Mouse (Mus musculus) heart, embryonic 16.5 days (tissue): Measurements from ENCODE around the gene Rps26. TPM values are rescaled to one million over a fixed set of nuclear protein-coding genes. Genes with fewer than 3 reads are reported as not detected.
A peak's percentile ranks its signal among the peaks of the same experiment; 100 is the strongest.

Source experiments
- ATAC-seq: fragments of 200-750 bp; cut with Nextera tagmentation; replicated peaks from 2 replicates; pipeline ENCODE4 v1.8.0; 2017; ENCODE audit warnings: moderate number of reproducible peaks; ENCODE audit not compliant: insufficient read depth, low FRiP score; ENCODE audit errors: extremely low read depth
- H3K27ac ChIP-seq: fragments of 300-500 bp; sonication (generic); 2 replicates; pipeline ENCODE4 v1.5.1; 2014; ENCODE audit warnings: mild to moderate bottlenecking, low read length, control low read depth, moderate library complexity
- H3K27me3 ChIP-seq: fragments of 300-500 bp; sonication (generic); 2 replicates; pipeline ENCODE4 v1.6.1; 2014; ENCODE audit warnings: low read length, mixed read lengths; ENCODE audit not compliant: control insufficient read depth, insufficient read depth
- H3K36me3 ChIP-seq: fragments of 300-500 bp; sonication (generic); 2 replicates; pipeline ENCODE4 v1.6.1; 2014; ENCODE audit not compliant: control insufficient read depth, insufficient read depth
- H3K4me1 ChIP-seq: fragments of 300-500 bp; sonication (generic); 2 replicates; pipeline ENCODE4 v1.6.1; 2014; ENCODE audit warnings: low read length, mixed read lengths; ENCODE audit not compliant: control insufficient read depth, insufficient read depth
- H3K4me2 ChIP-seq: fragments of 300-500 bp; sonication (generic); 2 replicates; pipeline ENCODE4 v1.6.1; 2014; ENCODE audit warnings: low read depth, mild to moderate bottlenecking, control low read depth, low read length
- H3K4me3 ChIP-seq: fragments of 300-500 bp; sonication (generic); 2 replicates; pipeline ENCODE4 v1.5.1; 2014; ENCODE audit warnings: mild to moderate bottlenecking, control low read depth, low read length
- H3K9ac ChIP-seq: fragments of 300-500 bp; sonication (generic); 2 replicates; pipeline ENCODE4 v1.6.1; 2014; ENCODE audit warnings: low read length, control low read depth
- H3K9me3 ChIP-seq: fragments of 300-500 bp; sonication (generic); replicated peaks from 2 replicates; pipeline ENCODE4 v1.6.1; 2016; ENCODE audit warnings: low read length; ENCODE audit not compliant: control insufficient read depth
- WGBS: fragments of 180-500 bp; shearing (Covaris S2); extraction: QIAGEN DNeasy Blood & Tissue Kit; methylation state at CpG from one replicate; pipeline ENCODE4 v1.1.7; 2014; 5-methylcytosine and 5-hydroxymethylcytosine counted together
- polyA plus RNA-seq: library from polyadenylated mRNA; unstranded; fragments of >200 nt; fragmentation: Nextera tagmentation; extraction: Ambion mirVana; gene quantifications from 2 replicates; pipeline ENCODE4 v1.2.1, GENCODE M21; 2015

Rps26 gene
- polyA plus RNA-seq, 1 experiment from 2014 or later = 316 TPM

DNA sequence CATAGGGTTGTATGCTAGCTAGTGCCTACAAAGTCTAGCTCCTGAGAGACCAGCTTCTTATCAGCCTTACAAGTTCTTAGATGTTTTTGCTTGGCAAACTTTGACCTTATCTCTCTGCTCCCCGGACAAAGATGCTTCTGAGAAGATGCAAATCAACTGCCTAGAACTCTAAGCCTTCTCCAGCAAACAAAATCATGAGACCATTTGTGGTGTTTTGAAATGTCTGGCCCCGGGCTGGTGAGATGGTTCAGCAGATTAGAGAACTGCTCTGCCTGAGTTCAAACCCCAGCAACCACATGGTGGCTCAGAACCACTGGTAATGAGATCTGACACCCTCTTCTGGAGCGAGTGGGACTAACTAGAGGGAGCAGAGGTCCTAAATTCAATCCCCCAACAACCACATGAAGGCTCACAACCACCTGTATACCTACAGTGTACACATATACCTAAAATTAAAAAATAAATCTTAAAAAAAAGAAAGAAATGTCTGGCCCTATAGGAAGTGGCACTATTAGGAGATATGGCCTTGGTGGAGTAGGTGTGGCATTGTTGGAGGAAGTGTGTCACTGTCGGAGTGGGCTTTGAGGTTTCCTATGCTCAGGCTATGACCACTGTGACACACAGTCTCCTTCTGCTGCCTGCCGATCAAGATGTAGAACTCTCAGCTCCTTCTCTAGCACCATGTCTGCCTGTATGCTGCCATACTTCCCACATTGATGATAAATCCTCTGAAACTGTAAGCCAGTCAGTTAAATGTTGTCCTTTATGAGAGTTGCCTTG is 37.1 kb upstream of the Rps26 start:
- Histone ChIP-seq H3K27ac (no peak overlapping the region), H3K27me3 (no peaks in the 10 kb centered on the region; the same call in 1 of the 2 replicates), H3K9me3 (no peaks in the 10 kb centered on the region), H3K4me1 (no peaks in the 10 kb centered on the region), H3K4me3 (no peak overlapping the region), H3K36me3 (no peaks in the 10 kb centered on the region), H3K4me2 (no peak overlapping the region), H3K9ac (no peak overlapping the region)
- ATAC-seq = no peak
- 47% methylated on average over 5 of the region's 5 CpGs for WGBS

DNA sequence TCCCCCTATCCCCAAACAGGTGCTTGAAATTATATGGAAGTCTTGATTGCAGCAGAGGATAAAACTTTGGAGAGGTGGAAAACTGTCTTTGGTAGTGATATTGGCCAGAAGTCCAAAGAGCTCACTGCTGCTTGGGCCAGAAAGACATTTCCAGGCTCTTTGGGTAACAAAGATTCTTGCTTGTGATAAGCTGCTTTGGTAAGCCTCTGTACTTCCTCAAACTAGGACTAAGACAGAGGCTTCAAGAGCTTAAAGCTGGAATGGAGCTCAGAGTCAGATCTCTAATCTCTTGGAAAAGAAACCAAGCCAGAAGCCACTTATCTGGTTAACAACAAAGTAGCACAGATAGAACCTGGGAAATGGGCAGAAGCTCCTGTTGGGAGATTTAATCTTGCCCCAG is 35.9 kb upstream of the Rps26 start:
- ATAC-seq = no peak
- Histone ChIP-seq H3K4me1 (no peaks in the 10 kb centered on the region), H3K27me3 (no peaks in the 10 kb centered on the region; the same call in 1 of the 2 replicates)

DNA sequence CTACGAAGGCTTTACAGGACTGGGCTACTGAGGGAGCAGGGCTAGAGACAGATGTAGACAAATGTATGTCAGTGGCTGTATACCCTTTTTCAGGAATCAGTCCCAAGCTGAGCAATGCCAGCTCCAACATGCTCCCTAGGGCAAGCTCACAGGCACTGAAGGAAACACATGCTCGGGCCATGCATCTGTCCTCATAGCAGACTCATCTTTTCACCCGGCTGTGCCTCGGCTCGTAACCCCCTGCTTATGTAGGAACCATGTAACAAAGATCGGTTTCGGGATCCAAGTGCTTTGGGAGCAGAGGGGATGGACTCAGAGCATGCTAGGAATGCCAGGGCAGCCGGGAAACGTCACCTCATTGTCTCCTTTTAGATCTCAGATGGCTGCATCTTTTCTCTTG is 32.9 kb upstream of the Rps26 start:
- no peak for ATAC-seq
- no peak overlapping the region for H3K4me2 ChIP-seq
- no peaks in the 10 kb centered on the region for H3K36me3 ChIP-seq
- H3K4me3 ChIP-seq = no peak overlapping the region
- peaks cover 3% of the 10 kb centered on the region for H3K4me1 ChIP-seq
- no peaks in the 10 kb centered on the region; the same call in 1 of the 2 replicates for H3K27me3 ChIP-seq
- H3K9me3 ChIP-seq = no peaks in the 10 kb centered on the region
- H3K27ac ChIP-seq = no peak overlapping the region
- H3K9ac ChIP-seq = no peak overlapping the region
- 43% methylated on average over 9 of the region's 9 CpGs for WGBS

More for the DNA sequence above, 35.9 kb upstream of the Rps26 start:
- no peak overlapping the region for H3K27ac ChIP-seq
- H3K4me2 ChIP-seq = no peak overlapping the region
- H3K4me3 ChIP-seq = no peak overlapping the region
- no peaks in the 10 kb centered on the region for H3K36me3 ChIP-seq
- H3K9ac ChIP-seq = no peak overlapping the region
- H3K9me3 ChIP-seq = no peaks in the 10 kb centered on the region

DNA sequence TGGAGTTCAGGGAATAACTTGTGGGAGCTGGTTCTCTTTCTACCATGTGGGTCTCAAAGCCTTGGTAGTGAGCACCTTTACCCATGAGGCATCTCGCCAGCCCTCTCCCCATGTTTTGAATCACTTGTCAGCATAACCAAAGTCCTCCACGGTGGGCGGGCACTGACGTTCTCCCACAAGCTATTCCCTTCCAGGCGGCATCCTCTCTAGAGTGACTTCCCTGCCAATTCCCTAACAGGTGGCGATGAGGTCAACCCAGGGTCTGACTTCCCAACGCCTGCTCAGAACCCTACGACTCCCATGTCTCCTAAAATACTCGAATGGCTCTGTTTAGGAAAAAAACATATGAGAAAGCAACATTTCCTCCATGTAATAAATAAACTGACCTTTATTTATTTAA is 31.3 kb upstream of the Rps26 start:
- ATAC-seq = no peak

DNA sequence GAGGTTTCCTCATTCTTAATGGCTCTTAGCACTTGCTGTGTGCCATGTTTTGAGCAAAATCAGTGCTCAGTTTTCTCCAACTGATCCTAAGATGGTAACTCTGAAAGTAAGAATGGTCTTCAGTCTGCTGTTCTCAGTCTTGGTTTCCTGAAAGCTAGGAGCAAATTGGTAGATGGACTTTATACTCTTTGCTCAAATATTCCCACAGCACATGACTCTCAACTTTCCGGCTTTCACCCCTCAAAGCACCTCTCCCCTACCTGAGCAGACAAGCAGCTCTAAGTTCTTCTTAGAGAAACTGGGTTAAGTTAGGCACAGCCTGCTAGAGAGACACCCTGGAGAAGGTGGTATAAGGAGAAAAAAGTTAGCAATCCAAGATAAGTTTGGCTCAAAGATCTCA is 30.2 kb upstream of the Rps26 start:
- Histone ChIP-seq H3K9me3 (no peaks in the 10 kb centered on the region), H3K36me3 (no peaks in the 10 kb centered on the region), H3K4me2 (no peak overlapping the region), H3K4me1 (peaks cover 3% of the 10 kb centered on the region), H3K27me3 (no peaks in the 10 kb centered on the region; the same call in 1 of the 2 replicates), H3K27ac (no peak overlapping the region), H3K9ac (no peak overlapping the region), H3K4me3 (no peak overlapping the region)
- no peak for ATAC-seq
- WGBS = 83% methylated on average over 1 of the region's 1 CpGs

More for the DNA sequence above, 31.3 kb upstream of the Rps26 start:
- WGBS = 58% methylated on average over 9 of the region's 9 CpGs
- no peak overlapping the region for H3K4me3 ChIP-seq
- no peak overlapping the region for H3K27ac ChIP-seq
- no peaks in the 10 kb centered on the region; the same call in 1 of the 2 replicates for H3K27me3 ChIP-seq
- no peak overlapping the region for H3K4me2 ChIP-seq
- no peaks in the 10 kb centered on the region for H3K9me3 ChIP-seq
- H3K4me1 ChIP-seq = peaks cover 3% of the 10 kb centered on the region
- no peak overlapping the region for H3K9ac ChIP-seq
- no peaks in the 10 kb centered on the region for H3K36me3 ChIP-seq

DNA sequence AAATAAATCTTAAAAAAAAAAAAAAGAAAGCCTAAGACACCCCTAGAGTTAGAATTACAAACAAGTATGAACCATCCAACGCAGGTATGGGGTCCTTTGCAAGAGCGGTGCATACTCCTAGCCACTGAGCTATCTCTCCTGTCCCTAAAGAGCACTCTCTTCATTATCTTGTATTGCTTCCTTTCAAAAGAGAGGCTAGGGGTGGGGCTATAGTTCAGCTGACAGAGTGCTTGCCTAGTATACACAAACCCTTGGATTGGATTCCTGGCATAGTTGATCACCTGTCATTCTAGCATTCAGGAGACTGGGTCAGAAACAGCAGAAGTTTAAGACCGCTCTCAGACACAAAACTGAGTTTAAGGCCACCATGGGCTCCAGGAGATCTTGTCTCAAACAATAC is 28.7 kb upstream of the Rps26 start:
- Histone ChIP-seq H3K4me1 (peaks cover 3% of the 10 kb centered on the region), H3K27ac (no peak overlapping the region), H3K9me3 (no peaks in the 10 kb centered on the region), H3K4me2 (no peak overlapping the region), H3K36me3 (no peaks in the 10 kb centered on the region), H3K27me3 (no peaks in the 10 kb centered on the region; the same call in 1 of the 2 replicates), H3K9ac (no peak overlapping the region), H3K4me3 (no peak overlapping the region)
- WGBS = 48% methylated on average over 3 of the region's 3 CpGs
- no peak for ATAC-seq

DNA sequence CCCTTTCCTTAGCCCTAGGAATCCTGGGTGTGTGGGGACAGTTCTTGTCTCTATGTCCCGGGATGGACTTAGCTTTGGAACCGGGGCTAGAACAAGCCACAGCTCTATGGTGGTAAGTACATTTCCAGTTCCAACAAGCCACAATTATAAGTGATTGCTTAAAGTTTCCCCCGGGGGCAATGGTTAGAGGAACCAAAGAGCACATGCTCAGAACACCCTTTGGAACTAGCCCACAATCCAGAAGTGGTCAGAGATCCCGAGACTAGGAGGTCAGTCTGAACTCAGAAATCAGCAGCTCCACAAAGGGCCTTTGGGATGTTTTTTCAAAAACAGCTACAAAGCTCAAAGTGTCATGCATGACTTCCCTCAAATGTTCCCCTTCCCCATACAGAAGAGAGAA is 27.3 kb upstream of the Rps26 start:
- Histone ChIP-seq H3K27me3 (no peaks in the 10 kb centered on the region), H3K4me1 (peaks cover 3% of the 10 kb centered on the region), H3K4me2 (no peak overlapping the region), H3K9ac (no peak overlapping the region; the same call in 1 of the 2 replicates), H3K4me3 (no peak overlapping the region), H3K36me3 (no peaks in the 10 kb centered on the region), H3K9me3 (no peaks in the 10 kb centered on the region), H3K27ac (no peak overlapping the region)
- WGBS = 67% methylated on average over 4 of the region's 4 CpGs
- ATAC-seq = no peak

DNA sequence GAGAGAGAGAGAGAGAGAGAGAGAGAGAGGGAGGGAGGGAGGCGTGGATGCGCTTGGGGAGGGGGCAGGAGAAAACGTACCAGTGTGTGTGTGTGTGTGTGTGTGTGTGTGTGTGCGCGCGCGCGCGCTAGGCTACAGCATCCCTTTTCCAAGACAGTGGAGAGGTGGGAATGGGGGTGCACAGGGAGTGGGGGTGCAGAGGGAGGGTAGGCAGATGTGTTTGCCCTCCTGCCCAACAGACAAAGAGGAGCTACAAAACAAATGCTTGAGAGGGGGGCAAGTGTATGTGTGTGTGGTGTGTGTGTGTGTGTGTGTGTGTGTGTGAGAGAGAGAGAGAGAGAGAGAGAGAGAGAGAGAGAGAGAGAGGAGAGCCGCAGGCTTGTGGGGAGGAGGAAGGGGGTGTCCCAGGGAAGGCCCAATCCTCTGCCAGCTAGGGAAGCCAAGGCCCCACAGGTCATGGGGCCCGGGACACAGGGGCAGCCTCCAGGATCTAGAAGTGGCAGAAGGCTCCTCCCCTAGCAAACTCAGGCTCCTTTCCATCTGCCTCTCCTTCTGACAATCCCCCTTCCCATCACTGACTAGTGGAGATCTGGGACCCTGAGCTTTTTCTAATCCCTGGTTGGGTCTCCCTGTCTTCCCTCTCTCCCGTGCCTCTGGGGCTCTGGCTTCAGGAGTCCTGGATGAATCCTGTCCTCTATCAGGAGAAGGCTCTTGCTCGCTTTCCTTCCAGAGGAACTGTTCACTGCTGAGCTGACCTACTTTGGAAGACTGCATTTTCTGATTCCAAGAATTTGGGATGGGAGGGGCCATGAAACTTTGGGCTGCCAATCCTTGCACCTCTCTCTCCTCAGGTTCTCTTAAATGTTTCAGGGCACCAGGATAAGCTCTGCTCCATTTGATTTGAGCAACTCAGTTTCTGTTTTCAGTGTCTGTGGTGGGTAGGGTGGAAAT is 19.9 kb upstream of the Rps26 start:
- no peaks in the 10 kb centered on the region for H3K9me3 ChIP-seq
- H3K4me1 ChIP-seq = peaks cover 12% of the 10 kb centered on the region
- peak overlapping the region; percentile 46; the same call in 1 of the 2 replicates for H3K27ac ChIP-seq
- peak overlapping the region; percentile 50; the same call in 1 of the 2 replicates for H3K9ac ChIP-seq
- H3K4me3 ChIP-seq = peak overlapping the region; percentile 58
- peaks cover 5% of the 10 kb centered on the region; the same call in 1 of the 2 replicates for H3K27me3 ChIP-seq
- WGBS = 9% methylated on average over 10 of the region's 13 CpGs
- no peaks in the 10 kb centered on the region for H3K36me3 ChIP-seq
- ATAC-seq = peak; percentile 63
- H3K4me2 ChIP-seq = peak overlapping the region; percentile 89
